Mouse (Mus musculus): ENCODE measurements at regions not wholly inside any gene's neighbourhood (a gene's known extent, or its start where the extent isn't known, plus 50 kb on each side); places are given as distances from the start of the nearest gene placed in this dataset.

GRCm38 (mm10) chr3:101224091-101224490, 63.6 kb downstream of the Cd2 start:
- DNase-seq, result no peak

- no peak for DNase-seq
These were observed 67.8 kb downstream of the Cd2 start for GRCm38 (mm10) chr3:101219897-101220296.

GRCm38 (mm10) chr3:101216711-101217110, 71.0 kb downstream of the Cd2 start:
- DNase-seq, result no peak

- peak in 1 of 2 experiments; percentile 52 for DNase-seq
These were observed 74.6 kb downstream of the Cd2 start for GRCm38 (mm10) chr3:101213212-101213562.

- peak; percentile 54 to 70 for DNase-seq
These were observed 75.1 kb downstream of the Cd2 start for GRCm38 (mm10) chr3:101212403-101213211.

- peak in 1 of 2 experiments; percentile 26 for DNase-seq
These were observed 75.8 kb downstream of the Cd2 start for GRCm38 (mm10) chr3:101211936-101212335.

- DNase-seq, result no peak
These were observed 78.2 kb downstream of the Cd2 start for GRCm38 (mm10) chr3:101209546-101209945.

GRCm38 (mm10) chr3:101208751-101209150, 79.0 kb downstream of the Cd2 start:
- DNase-seq, result no peak

GRCm38 (mm10) chr3:101206172-101206571, 81.6 kb downstream of the Cd2 start:
- DNase-seq, result peak; percentile 33 to 39

- no peak for DNase-seq
These were observed 84.6 kb upstream of the Ptgfrn start for GRCm38 (mm10) chr3:101194725-101195124.

GRCm38 (mm10) chr3:101194319-101194718, 84.2 kb upstream of the Ptgfrn start:
- no peak for DNase-seq

GRCm38 (mm10) chr3:101191298-101191986, 81.4 kb upstream of the Ptgfrn start:
- no peak for DNase-seq

- DNase-seq, result no peak
These were observed 71.9 kb upstream of the Ptgfrn start for GRCm38 (mm10) chr3:101181958-101182357.

GRCm38 (mm10) chr3:101173954-101174353, 63.9 kb upstream of the Ptgfrn start:
- DNase-seq, result no peak

- no peak for DNase-seq
These were observed 60.2 kb upstream of the Ptgfrn start for GRCm38 (mm10) chr3:101170037-101171019.

- no peak for DNase-seq
These were observed 56.9 kb upstream of the Ptgfrn start for GRCm38 (mm10) chr3:101167026-101167425.

GRCm38 (mm10) chr3:101166580-101166979, 56.5 kb upstream of the Ptgfrn start:
- no peak for DNase-seq

GRCm38 (mm10) chr3:101165261-101165660, 55.2 kb upstream of the Ptgfrn start:
- DNase-seq, result no peak

GRCm38 (mm10) chr3:101164771-101165170, 54.7 kb upstream of the Ptgfrn start:
- no peak for DNase-seq

GRCm38 (mm10) chr3:101163991-101164434, 53.9 kb upstream of the Ptgfrn start:
- DNase-seq, result no peak

GRCm38 (mm10) chr3:101163160-101163990, 53.3 kb upstream of the Ptgfrn start:
- peak in 1 of 2 experiments; percentile 35 for DNase-seq
